Mouse (Mus musculus): ENCODE measurements around the gene Ypel1. TPM values are rescaled to one million over a fixed set of nuclear protein-coding genes. Genes with fewer than 3 reads are reported as not detected.
A peak's percentile ranks its signal among the peaks of the same experiment; 100 is the strongest.

Ypel1 gene
- 150 and 160 TPM in 2 replicates for polyA plus RNA-seq (2015; fragmentation: Nextera tagmentation; extraction: Ambion mirVana)

DNA sequence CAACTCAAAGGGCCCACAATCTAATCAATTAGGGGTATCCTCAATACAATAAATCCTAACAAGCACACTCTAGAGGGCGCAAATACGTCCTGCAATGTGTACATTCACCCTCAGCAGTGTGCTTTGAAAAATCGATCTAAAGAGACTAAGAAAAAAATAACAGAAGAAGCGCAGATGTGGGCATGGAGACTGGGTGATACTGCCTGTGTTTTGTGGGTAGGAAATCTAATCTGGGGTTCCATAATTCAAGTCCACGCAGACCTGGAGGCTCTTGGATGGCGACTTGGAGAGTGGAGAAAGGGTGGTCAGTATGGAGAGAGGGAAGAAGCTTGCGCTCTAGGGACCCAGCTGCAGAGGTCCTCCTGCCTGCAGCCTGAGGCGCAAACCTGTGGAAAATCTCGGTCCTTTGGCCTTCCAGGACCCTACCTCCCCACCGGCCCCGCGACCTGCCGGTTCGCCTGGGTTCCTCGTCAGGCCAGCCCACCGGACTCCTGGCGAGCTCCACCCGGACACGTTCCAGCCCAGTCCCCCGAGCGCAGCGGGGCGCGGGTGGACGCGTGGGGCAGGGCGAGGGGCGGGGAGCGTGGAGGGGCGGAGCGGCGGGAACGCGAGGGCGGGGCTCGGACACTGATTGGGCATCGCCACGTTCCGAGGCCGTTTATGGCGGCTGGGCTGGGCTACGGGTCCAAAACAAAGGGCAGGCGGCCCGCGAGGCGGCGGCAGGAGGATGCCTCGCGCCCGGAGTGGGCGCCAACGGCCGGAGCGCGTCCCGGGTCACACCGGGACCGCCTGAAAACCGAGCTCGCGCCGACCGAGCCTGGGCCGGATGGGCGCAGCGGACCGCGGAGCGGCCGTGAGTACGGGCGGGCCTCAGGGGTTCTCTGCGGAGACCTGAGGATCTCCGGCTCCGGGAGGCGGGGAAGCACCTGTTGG lies at the start of gene Ypel1:
TSS of gene Ypel1 (plus strand) at position 186 of the 933 bp plus-strand sequence.
- Histone ChIP-seq H3K27me3 (ENCODE audit: control insufficient read depth, insufficient read depth, low read depth, low read length) (no peaks in the 10 kb centered on the region), H3K36me3 (ENCODE audit: control insufficient read depth, insufficient read depth, low read length) (peaks cover 3% of the 10 kb centered on the region; the same call in 1 of the 2 replicates), H3K27ac (ENCODE audit: low read length) (peak within 1 kb of the TSS; percentile 93), H3K9me3 (replicated peaks; ENCODE audit: control insufficient read depth, low read length, poor library complexity, severe bottlenecking) (no peaks in the 10 kb centered on the region), H3K9ac (ENCODE audit: low read depth, low read length) (peak within 1 kb of the TSS; percentile 94), H3K4me2 (ENCODE audit: low read length) (peak within 1 kb of the TSS; percentile 61), H3K4me3 (ENCODE audit: low read depth, low read length) (peak within 1 kb of the TSS; percentile 91), H3K4me1 (ENCODE audit: control insufficient read depth, insufficient read depth, low read length) (peaks cover 27% of the 10 kb centered on the region)
- under 1% methylated on average over 68 of the region's 76 CpGs for WGBS
- ATAC-seq: peak; percentile 97

DNA sequence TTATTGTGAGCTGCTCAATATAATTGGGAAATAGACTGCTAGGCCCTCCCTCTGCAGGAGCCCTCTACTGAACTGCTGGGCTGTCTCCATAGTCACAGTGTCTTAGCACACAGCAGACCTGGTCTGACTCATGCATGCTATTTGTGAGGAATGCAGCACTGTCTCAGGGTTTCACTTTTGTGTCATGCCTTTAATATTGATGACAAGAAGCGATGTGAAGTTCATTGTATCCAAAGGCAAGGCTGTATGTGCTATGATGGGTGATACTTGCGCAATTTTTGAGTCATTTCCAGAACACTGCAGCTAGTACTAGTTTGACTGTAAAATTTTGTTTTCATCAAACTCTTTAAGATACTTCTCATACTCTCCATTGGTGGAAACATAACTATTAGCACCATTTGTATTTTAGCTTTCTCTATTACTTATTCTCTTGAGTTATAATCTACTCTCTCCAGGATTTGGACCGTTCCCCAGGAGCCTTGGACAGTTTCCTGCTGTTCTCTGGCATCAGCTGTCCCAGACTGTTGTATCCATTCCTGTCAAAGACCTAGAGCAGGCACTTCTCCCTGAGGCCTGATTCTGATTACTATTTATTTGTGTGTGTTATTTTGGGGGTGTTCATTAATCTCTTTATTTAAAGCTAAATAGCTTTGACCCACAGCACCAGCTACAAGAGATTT lies 44.9 kb upstream of the Ypel1 start:
- no peak overlapping the region for H3K4me3 ChIP-seq (ENCODE audit: low read depth, low read length)
- H3K27me3 ChIP-seq (ENCODE audit: control insufficient read depth, insufficient read depth, low read depth, low read length): no peaks in the 10 kb centered on the region
- H3K9ac ChIP-seq (ENCODE audit: low read depth, low read length): no peak overlapping the region
- H3K27ac ChIP-seq (ENCODE audit: low read length): no peak overlapping the region
- H3K4me1 ChIP-seq (ENCODE audit: control insufficient read depth, insufficient read depth, low read length): no peaks in the 10 kb centered on the region
- H3K4me2 ChIP-seq (ENCODE audit: low read length): no peak overlapping the region
- H3K9me3 ChIP-seq (replicated peaks; ENCODE audit: control insufficient read depth, low read length, poor library complexity, severe bottlenecking): no peaks in the 10 kb centered on the region
- ATAC-seq: no peak
- H3K36me3 ChIP-seq (ENCODE audit: control insufficient read depth, insufficient read depth, low read length): peaks cover 13% of the 10 kb centered on the region
- 83% methylated on average over 3 of the region's 3 CpGs for WGBS

DNA sequence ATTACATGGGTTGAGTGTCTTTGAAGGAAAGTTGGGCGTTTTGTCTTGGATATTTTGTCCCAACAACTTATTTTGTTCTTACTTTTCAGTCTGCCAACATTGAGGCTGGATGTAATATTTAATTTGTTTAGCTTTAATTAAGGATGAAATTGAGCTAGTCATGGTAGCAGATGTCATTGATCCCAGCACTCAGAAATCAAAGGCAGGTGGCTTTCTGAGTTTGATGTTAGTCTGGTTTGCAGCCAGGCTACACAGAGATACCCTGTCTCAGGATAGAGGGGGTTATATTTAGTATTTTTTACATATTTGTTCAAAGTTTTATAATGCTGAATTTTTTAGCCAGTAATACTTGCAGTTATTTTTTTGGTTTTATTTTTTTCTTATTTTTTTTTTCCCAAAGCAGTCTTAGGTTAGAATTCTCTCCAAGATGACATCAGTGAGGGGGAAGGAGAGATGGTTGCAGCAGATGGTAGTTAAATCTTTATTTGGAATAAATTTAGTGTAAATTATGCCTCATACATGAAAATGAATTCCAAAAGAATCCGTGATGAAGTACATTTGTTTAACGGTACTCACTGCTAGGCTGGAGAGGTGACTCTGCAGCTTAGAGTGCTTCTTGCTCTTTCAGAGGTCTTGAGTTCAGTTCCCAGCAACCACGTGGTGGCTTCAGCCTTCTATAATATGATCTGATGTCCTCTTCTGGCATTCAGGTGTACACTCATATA lies 39.4 kb upstream of the Ypel1 start:
- no peak overlapping the region for H3K9ac ChIP-seq (ENCODE audit: low read depth, low read length)
- H3K9me3 ChIP-seq (replicated peaks; ENCODE audit: control insufficient read depth, low read length, poor library complexity, severe bottlenecking): no peaks in the 10 kb centered on the region
- H3K36me3 ChIP-seq (ENCODE audit: control insufficient read depth, insufficient read depth, low read length): peaks cover 8% of the 10 kb centered on the region
- H3K4me1 ChIP-seq (ENCODE audit: control insufficient read depth, insufficient read depth, low read length): no peaks in the 10 kb centered on the region
- no peak overlapping the region for H3K4me2 ChIP-seq (ENCODE audit: low read length)
- H3K4me3 ChIP-seq (ENCODE audit: low read depth, low read length): no peak overlapping the region
- no peak overlapping the region for H3K27ac ChIP-seq (ENCODE audit: low read length)
- WGBS: 63% methylated on average over 4 of the region's 4 CpGs
- no peak for ATAC-seq
- H3K27me3 ChIP-seq (ENCODE audit: control insufficient read depth, insufficient read depth, low read depth, low read length): no peaks in the 10 kb centered on the region

DNA sequence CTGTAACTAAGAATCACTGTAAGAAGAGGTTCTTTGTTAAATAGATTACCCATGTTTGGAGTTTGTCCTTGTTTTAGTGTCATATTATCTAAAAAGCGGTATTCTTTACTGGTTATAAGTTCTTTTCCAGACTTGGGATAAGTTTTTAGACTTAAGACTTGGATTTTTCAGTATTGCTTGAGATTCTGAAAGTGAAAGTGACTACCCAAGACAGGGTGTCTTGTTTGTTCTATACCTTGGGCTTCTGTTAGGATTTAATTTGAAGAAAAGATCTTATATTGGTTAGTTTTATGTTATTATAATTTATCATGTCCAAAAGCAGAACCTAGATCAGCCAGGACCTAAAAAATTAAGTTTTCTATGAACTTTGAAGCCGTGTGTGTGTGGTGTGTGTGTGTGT lies 35.7 kb upstream of the Ypel1 start:
- WGBS: 98% methylated on average over 2 of the region's 2 CpGs
- peaks cover 10% of the 10 kb centered on the region for H3K36me3 ChIP-seq (ENCODE audit: control insufficient read depth, insufficient read depth, low read length)
- ATAC-seq: no peak

DNA sequence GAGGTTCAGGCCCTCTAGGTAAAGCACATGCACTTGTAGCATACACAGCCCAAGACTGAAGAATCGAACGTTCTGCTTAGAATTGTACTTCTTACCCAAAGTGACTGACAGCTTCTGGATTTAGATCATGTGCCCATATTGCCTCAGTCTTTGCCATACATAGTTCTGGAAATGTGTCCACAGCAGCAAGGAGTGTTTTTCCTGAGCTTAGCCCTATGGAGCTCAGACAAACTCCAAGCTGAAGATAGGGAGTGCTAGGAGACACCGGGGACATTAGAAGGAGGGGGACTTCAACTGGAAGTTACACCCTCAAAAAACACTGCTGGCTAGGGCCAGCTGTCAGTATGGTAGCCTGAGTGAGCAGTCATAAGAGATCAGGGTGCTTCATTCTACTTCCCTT lies 28.8 kb upstream of the Ypel1 start:
- ATAC-seq: no peak
- H3K4me2 ChIP-seq (ENCODE audit: low read length): no peak overlapping the region
- no peaks in the 10 kb centered on the region for H3K27me3 ChIP-seq (ENCODE audit: control insufficient read depth, insufficient read depth, low read depth, low read length)
- H3K27ac ChIP-seq (ENCODE audit: low read length): no peak overlapping the region
- H3K9ac ChIP-seq (ENCODE audit: low read depth, low read length): no peak overlapping the region
- WGBS: 95% methylated on average over 3 of the region's 3 CpGs
- no peak overlapping the region for H3K4me3 ChIP-seq (ENCODE audit: low read depth, low read length)
- H3K9me3 ChIP-seq (replicated peaks; ENCODE audit: control insufficient read depth, low read length, poor library complexity, severe bottlenecking): no peaks in the 10 kb centered on the region
- peaks cover 27% of the 10 kb centered on the region for H3K36me3 ChIP-seq (ENCODE audit: control insufficient read depth, insufficient read depth, low read length)
- no peaks in the 10 kb centered on the region for H3K4me1 ChIP-seq (ENCODE audit: control insufficient read depth, insufficient read depth, low read length)

More for the DNA sequence above, 35.7 kb upstream of the Ypel1 start:
- no peaks in the 10 kb centered on the region for H3K9me3 ChIP-seq (replicated peaks; ENCODE audit: control insufficient read depth, low read length, poor library complexity, severe bottlenecking)
- no peak overlapping the region for H3K9ac ChIP-seq (ENCODE audit: low read depth, low read length)
- no peaks in the 10 kb centered on the region for H3K27me3 ChIP-seq (ENCODE audit: control insufficient read depth, insufficient read depth, low read depth, low read length)
- no peaks in the 10 kb centered on the region for H3K4me1 ChIP-seq (ENCODE audit: control insufficient read depth, insufficient read depth, low read length)
- no peak overlapping the region for H3K4me3 ChIP-seq (ENCODE audit: low read depth, low read length)
- no peak overlapping the region for H3K4me2 ChIP-seq (ENCODE audit: low read length)
- H3K27ac ChIP-seq (ENCODE audit: low read length): no peak overlapping the region

- 92% methylated on average over 1 of the region's 1 CpGs for whole genome bisulfite sequencing
- H3K4me3 ChIP-seq (ENCODE audit: low read depth, low read length): no peak overlapping the region
- H3K9me3 ChIP-seq (replicated peaks; ENCODE audit: control insufficient read depth, low read length, poor library complexity, severe bottlenecking): no peaks in the 10 kb centered on the region
- H3K27me3 ChIP-seq (ENCODE audit: control insufficient read depth, insufficient read depth, low read depth, low read length): no peaks in the 10 kb centered on the region
- no peak overlapping the region for H3K9ac ChIP-seq (ENCODE audit: low read depth, low read length)
- H3K27ac ChIP-seq (ENCODE audit: low read length): no peak overlapping the region
- no peak for ATAC-seq
- H3K36me3 ChIP-seq (ENCODE audit: control insufficient read depth, insufficient read depth, low read length): peaks cover 24% of the 10 kb centered on the region
- no peak overlapping the region for H3K4me2 ChIP-seq (ENCODE audit: low read length)
- no peaks in the 10 kb centered on the region for H3K4me1 ChIP-seq (ENCODE audit: control insufficient read depth, insufficient read depth, low read length)
Measured at GRCm38 (mm10) chr16:17041417-17041816, 28.1 kb upstream of the Ypel1 start.

GRCm38 (mm10) chr16:17044320-17044719 lies 25.2 kb upstream of the Ypel1 start:
- Histone ChIP-seq H3K4me3 (ENCODE audit: low read depth, low read length) (no peak overlapping the region), H3K36me3 (ENCODE audit: control insufficient read depth, insufficient read depth, low read length) (peaks cover 26% of the 10 kb centered on the region), H3K27me3 (ENCODE audit: control insufficient read depth, insufficient read depth, low read depth, low read length) (no peaks in the 10 kb centered on the region), H3K9ac (ENCODE audit: low read depth, low read length) (no peak overlapping the region), H3K4me2 (ENCODE audit: low read length) (no peak overlapping the region), H3K27ac (ENCODE audit: low read length) (no peak overlapping the region), H3K4me1 (ENCODE audit: control insufficient read depth, insufficient read depth, low read length) (no peaks in the 10 kb centered on the region), H3K9me3 (replicated peaks; ENCODE audit: control insufficient read depth, low read length, poor library complexity, severe bottlenecking) (no peaks in the 10 kb centered on the region)
- no peak for ATAC-seq
- 92% methylated on average over 3 of the region's 3 CpGs for WGBS

- peaks cover 21% of the 10 kb centered on the region; the same call in 1 of the 2 replicates for H3K36me3 ChIP-seq (ENCODE audit: control insufficient read depth, insufficient read depth, low read length)
- no peaks in the 10 kb centered on the region for H3K9me3 ChIP-seq (replicated peaks; ENCODE audit: control insufficient read depth, low read length, poor library complexity, severe bottlenecking)
- H3K4me2 ChIP-seq (ENCODE audit: low read length): no peak overlapping the region
- no peaks in the 10 kb centered on the region for H3K4me1 ChIP-seq (ENCODE audit: control insufficient read depth, insufficient read depth, low read length)
- ATAC-seq: no peak
- H3K27ac ChIP-seq (ENCODE audit: low read length): no peak overlapping the region
- 21% methylated on average over 3 of the region's 3 CpGs for WGBS
- no peaks in the 10 kb centered on the region for H3K27me3 ChIP-seq (ENCODE audit: control insufficient read depth, insufficient read depth, low read depth, low read length)
- H3K9ac ChIP-seq (ENCODE audit: low read depth, low read length): no peak overlapping the region
- H3K4me3 ChIP-seq (ENCODE audit: low read depth, low read length): no peak overlapping the region
Measured at GRCm38 (mm10) chr16:17045287-17045686, 24.2 kb upstream of the Ypel1 start.

Data from midbrain, embryonic 16.5 days (tissue).